Mouse (Mus musculus): Measurements from ENCODE around the gene Mylk2. TPM values are rescaled to one million over a fixed set of nuclear protein-coding genes. Genes with fewer than 3 reads are reported as not detected.
A peak's percentile ranks its signal among the peaks of the same experiment; 100 is the strongest.

Mylk2 gene
- polyA plus RNA-seq, 1 experiment from 2014 or later: not detected

DNA sequence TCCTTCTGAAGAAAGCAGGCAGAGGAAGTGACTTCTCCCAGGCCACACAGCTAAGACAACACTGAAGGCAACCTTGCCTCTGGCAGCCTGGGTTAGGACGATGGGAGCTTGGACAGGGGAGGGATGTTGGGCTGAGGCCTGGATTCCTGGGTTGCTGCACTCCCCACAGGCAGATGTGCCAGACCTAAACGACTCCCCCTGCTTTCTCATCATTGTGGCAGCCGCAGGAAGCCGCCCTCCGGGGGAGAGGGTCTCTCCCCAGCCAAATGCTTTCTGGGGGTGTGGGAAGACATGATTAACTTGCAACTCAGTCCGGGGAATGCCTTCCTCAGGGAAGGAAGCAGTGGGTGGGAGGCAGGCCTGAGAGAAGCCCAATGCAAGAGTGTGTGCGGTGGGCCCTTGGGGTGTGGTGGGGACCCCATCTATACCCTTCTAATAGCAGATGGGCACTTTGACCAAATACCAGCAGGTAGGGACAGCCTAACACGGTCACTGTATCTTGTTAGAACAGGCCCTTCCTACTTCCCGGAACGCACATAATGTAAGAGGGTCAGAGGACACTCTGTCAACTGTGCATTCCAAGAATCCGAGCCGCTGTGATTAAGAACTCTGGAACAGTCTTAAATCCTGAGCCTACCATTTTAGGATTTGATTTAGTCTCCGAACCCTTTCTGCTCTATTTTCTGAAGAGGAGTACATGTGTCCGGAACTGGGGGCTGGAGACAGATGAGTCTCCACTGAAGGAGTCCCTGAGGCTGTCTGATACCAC is 17.3 kb downstream of the Mylk2 start:
- Histone ChIP-seq H3K9ac (ENCODE audit: low read depth, low read length) (no peak overlapping the region), H3K4me3 (ENCODE audit: low read depth, low read length) (no peak overlapping the region)
- no peak for DNase-seq (ENCODE audit: low spot score)

DNA sequence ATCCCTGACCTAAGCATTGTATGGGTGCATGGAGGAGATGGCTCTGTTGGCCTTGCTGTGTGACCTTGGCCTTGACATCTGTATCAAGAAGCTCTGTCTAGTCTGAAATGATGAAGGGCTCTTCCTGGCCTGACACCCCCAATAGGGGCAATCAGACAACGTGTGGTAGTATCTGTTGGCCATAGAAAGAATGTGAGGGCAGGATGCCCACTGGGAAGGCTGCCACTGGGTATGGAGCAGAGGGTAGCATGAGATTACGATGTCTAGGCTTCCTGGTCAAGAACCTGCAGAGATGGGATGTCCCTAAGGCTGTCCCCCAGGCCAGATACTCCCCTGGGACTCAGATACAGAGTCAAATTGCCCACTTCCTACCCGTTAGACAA is 17.8 kb downstream of the Mylk2 start:
- no peaks in the 10 kb centered on the region for H3K27me3 ChIP-seq (replicated peaks; ENCODE audit: control insufficient read depth, insufficient read depth, low read length)
- no peaks in the 10 kb centered on the region for H3K9me3 ChIP-seq (ENCODE audit: control insufficient read depth, low read length)
- no peak overlapping the region for H3K4me3 ChIP-seq (ENCODE audit: low read depth, low read length)
- ATAC-seq (replicated peaks; ENCODE audit: low FRiP score) (no peak), DNase-seq (ENCODE audit: low spot score) (no peak)
- H3K27ac ChIP-seq (ENCODE audit: low read depth, low read length): no peak overlapping the region
- 56% methylated on average over 3 of the region's 3 CpGs for WGBS
- no peak overlapping the region for H3K4me2 ChIP-seq
- no peaks in the 10 kb centered on the region; the same call in 1 of the 2 replicates for H3K4me1 ChIP-seq (replicated peaks; ENCODE audit: control insufficient read depth, insufficient read depth, low read length)
- H3K36me3 ChIP-seq (ENCODE audit: control insufficient read depth, insufficient read depth, low read length): no peaks in the 10 kb centered on the region
- H3K9ac ChIP-seq (ENCODE audit: low read depth, low read length): no peak overlapping the region

More for the DNA sequence above, 17.3 kb downstream of the Mylk2 start:
- H3K4me1 ChIP-seq (replicated peaks; ENCODE audit: control insufficient read depth, insufficient read depth, low read length): no peaks in the 10 kb centered on the region; the same call in 1 of the 2 replicates
- no peaks in the 10 kb centered on the region for H3K9me3 ChIP-seq (ENCODE audit: control insufficient read depth, low read length)
- no peaks in the 10 kb centered on the region for H3K27me3 ChIP-seq (replicated peaks; ENCODE audit: control insufficient read depth, insufficient read depth, low read length)
- H3K36me3 ChIP-seq (ENCODE audit: control insufficient read depth, insufficient read depth, low read length): no peaks in the 10 kb centered on the region
- H3K27ac ChIP-seq (ENCODE audit: low read depth, low read length): peak overlapping the region; percentile 2; the same call in 1 of the 2 replicates
- no peak for ATAC-seq (replicated peaks; ENCODE audit: low FRiP score)
- WGBS: 49% methylated on average over 14 of the region's 14 CpGs
- no peak overlapping the region for H3K4me2 ChIP-seq

DNA sequence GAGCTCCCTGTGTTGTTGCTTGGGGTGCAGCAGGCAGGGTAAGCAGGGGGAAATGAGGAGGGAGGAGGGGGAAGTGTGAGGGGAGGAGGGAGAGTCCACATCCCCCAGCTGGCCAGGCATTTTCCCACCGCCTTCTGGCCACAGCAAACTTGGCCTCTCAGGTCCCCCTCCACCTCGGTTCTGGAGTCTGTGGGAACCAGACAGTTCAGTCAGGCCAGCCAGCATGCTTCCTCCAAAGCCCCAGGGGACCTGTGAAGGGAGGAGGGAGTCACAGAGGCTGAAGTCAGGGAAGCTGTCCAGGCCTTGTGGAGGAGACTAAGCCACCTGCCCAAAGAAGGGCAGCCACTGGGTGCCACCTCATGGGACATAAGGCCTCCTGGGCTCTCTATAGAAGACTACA is 19.1 kb downstream of the Mylk2 start:
- H3K27ac ChIP-seq (ENCODE audit: low read depth, low read length): no peak overlapping the region
- no peaks in the 10 kb centered on the region for H3K9me3 ChIP-seq (ENCODE audit: control insufficient read depth, low read length)
- H3K4me2 ChIP-seq: no peak overlapping the region
- no peak for DNase-seq (ENCODE audit: low spot score)
- H3K9ac ChIP-seq (ENCODE audit: low read depth, low read length): no peak overlapping the region
- 37% methylated on average over 2 of the region's 2 CpGs for WGBS
- no peaks in the 10 kb centered on the region for H3K36me3 ChIP-seq (ENCODE audit: control insufficient read depth, insufficient read depth, low read length)
- H3K4me3 ChIP-seq (ENCODE audit: low read depth, low read length): no peak overlapping the region
- no peak for ATAC-seq (replicated peaks; ENCODE audit: low FRiP score)
- no peaks in the 10 kb centered on the region; the same call in 1 of the 2 replicates for H3K4me1 ChIP-seq (replicated peaks; ENCODE audit: control insufficient read depth, insufficient read depth, low read length)
- H3K27me3 ChIP-seq (replicated peaks; ENCODE audit: control insufficient read depth, insufficient read depth, low read length): no peaks in the 10 kb centered on the region

DNA sequence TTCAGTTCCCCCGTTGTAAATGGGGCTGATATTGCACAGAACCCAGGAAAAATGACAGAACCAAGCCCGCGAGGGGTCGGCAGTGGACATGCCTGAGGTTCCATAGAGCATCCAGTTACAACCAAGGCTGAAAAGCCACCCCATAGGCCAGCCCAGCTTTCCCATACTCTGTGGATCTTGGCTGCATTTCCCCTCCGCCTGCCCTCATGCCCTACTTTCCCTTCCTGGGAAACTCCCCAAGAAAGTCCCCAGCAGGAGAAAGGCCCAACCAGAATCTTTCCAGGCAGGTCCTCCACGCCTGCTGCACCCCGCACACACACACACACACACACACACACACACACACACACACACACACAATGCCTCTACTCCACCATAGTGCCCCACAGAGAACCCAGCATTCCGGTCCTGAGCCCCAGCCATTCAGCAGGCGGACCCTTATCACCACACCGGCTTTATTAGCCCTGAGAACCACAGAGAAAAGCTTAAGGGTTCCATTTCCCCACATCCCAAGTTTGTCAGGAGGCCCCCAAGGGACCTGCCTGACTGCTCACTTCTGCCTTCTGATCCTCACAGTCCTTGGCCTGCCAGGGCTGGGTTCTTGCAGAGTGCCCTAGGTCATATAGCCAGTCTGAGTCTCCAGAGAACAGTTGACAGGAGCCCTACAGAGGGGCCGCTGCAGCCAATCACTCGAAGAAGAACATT is 20.5 kb downstream of the Mylk2 start:
- DNase-seq (ENCODE audit: low spot score) (no peak), ATAC-seq (replicated peaks; ENCODE audit: low FRiP score) (no peak)
- H3K9ac ChIP-seq (ENCODE audit: low read depth, low read length): no peak overlapping the region
- no peaks in the 10 kb centered on the region for H3K9me3 ChIP-seq (ENCODE audit: control insufficient read depth, low read length)
- H3K36me3 ChIP-seq (ENCODE audit: control insufficient read depth, insufficient read depth, low read length): no peaks in the 10 kb centered on the region
- WGBS: 72% methylated on average over 12 of the region's 12 CpGs
- H3K27ac ChIP-seq (ENCODE audit: low read depth, low read length): no peak overlapping the region
- no peak overlapping the region for H3K4me3 ChIP-seq (ENCODE audit: low read depth, low read length)
- 0 out of 2 replicates have a peak, but pooled peaks cover 9% of the 10 kb centered on the region for H3K27me3 ChIP-seq (replicated peaks; ENCODE audit: control insufficient read depth, insufficient read depth, low read length)
- H3K4me2 ChIP-seq: no peak overlapping the region
- no peaks in the 10 kb centered on the region; the same call in 1 of the 2 replicates for H3K4me1 ChIP-seq (replicated peaks; ENCODE audit: control insufficient read depth, insufficient read depth, low read length)

DNA sequence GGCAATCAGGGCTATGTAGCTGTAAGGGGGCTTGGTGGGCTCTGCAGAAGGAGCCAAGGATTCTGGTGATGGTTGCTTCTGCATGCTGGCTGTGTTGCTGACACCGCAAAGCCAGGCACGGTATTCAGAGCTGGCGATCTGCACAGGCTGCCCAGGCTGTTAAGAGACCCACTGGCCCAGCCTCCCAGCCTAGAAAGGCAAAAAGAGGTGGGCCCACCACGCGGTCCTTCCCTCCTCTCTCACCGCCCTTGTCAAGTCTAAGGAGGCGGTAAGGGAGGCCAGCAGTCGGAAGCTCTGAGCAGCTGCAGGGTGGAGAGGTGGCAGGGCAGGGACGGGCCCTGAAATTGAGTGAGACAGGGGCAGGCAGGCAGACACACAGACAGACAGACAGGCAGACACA is 21.9 kb downstream of the Mylk2 start, which contains the start of gene Foxs1:
Gene Foxs1, minus strand, starts transcription at position 161 of the 400 bp plus-strand sequence.
- H3K9ac ChIP-seq (ENCODE audit: low read depth, low read length): no peak within 1 kb of the TSS
- WGBS: 36% methylated on average over 9 of the region's 9 CpGs
- H3K36me3 ChIP-seq (ENCODE audit: control insufficient read depth, insufficient read depth, low read length): no peaks in the 10 kb centered on the region
- H3K4me1 ChIP-seq (replicated peaks; ENCODE audit: control insufficient read depth, insufficient read depth, low read length): no peaks in the 10 kb centered on the region; the same call in 1 of the 2 replicates
- H3K27ac ChIP-seq (ENCODE audit: low read depth, low read length): no peak within 1 kb of the TSS
- DNase-seq (ENCODE audit: low spot score) (no peak), ATAC-seq (replicated peaks; ENCODE audit: low FRiP score) (no peak)
- H3K9me3 ChIP-seq (ENCODE audit: control insufficient read depth, low read length): no peaks in the 10 kb centered on the region
- 0 out of 2 replicates have a peak, but pooled peaks cover 9% of the 10 kb centered on the region for H3K27me3 ChIP-seq (replicated peaks; ENCODE audit: control insufficient read depth, insufficient read depth, low read length)
- H3K4me2 ChIP-seq: no peak within 1 kb of the TSS
- H3K4me3 ChIP-seq (ENCODE audit: low read depth, low read length): no peak within 1 kb of the TSS

DNA sequence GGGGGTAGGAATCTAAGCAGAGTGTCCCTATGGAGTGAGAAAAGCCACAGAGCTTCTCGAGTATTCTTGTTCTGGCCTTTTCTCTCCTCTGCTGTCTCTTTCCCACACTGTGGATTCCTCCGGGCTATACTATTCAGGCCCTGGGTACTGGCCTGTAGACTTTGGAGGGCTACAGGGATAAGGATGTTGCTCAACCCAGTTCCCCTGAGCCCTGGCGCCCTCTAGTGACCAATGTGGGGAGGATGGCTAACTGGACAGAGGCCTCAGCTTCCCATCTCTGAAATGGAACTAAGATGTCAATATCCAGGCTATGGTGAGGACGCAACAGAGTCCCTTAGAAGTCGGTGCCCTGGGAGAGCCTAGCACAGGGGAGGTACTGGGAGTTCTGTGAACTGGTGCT is 22.5 kb downstream of the Mylk2 start:
- Histone ChIP-seq H3K36me3 (ENCODE audit: control insufficient read depth, insufficient read depth, low read length) (no peaks in the 10 kb centered on the region), H3K27ac (ENCODE audit: low read depth, low read length) (no peak overlapping the region), H3K27me3 (replicated peaks; ENCODE audit: control insufficient read depth, insufficient read depth, low read length) (0 out of 2 replicates have a peak, but pooled peaks cover 9% of the 10 kb centered on the region), H3K9ac (ENCODE audit: low read depth, low read length) (no peak overlapping the region), H3K4me2 (no peak overlapping the region), H3K9me3 (ENCODE audit: control insufficient read depth, low read length) (no peaks in the 10 kb centered on the region), H3K4me3 (ENCODE audit: low read depth, low read length) (no peak overlapping the region), H3K4me1 (replicated peaks; ENCODE audit: control insufficient read depth, insufficient read depth, low read length) (no peaks in the 10 kb centered on the region; the same call in 1 of the 2 replicates)
- no peak for DNase-seq (ENCODE audit: low spot score)
- no peak for ATAC-seq (replicated peaks; ENCODE audit: low FRiP score)
- 27% methylated on average over 5 of the region's 5 CpGs for WGBS

DNA sequence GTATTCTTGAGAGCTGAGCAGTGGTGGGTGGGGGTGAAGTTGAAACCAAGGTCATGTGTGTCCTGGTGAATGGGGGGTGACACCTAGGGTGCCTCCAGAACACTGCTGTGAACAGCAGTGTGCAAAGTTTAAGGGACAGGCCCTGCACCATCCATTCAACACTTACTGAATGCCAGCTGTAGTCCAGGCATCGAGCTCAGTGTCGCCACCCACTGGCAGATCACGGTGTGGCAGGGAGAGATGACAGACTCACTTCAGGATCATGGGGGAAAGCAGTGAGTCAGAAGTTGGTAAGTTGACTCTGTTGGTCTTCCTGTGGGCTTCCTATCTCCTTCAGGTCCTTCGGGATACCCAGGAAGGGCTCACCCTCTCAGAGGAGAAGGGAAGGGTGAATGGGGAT is 28.7 kb downstream of the Mylk2 start:
- Histone ChIP-seq H3K27me3 (replicated peaks; ENCODE audit: control insufficient read depth, insufficient read depth, low read length) (peaks cover 56% of the 10 kb centered on the region), H3K4me2 (no peak overlapping the region), H3K9me3 (ENCODE audit: control insufficient read depth, low read length) (no peaks in the 10 kb centered on the region), H3K36me3 (ENCODE audit: control insufficient read depth, insufficient read depth, low read length) (no peaks in the 10 kb centered on the region), H3K4me3 (ENCODE audit: low read depth, low read length) (no peak overlapping the region), H3K4me1 (replicated peaks; ENCODE audit: control insufficient read depth, insufficient read depth, low read length) (peaks cover 4% of the 10 kb centered on the region), H3K9ac (ENCODE audit: low read depth, low read length) (no peak overlapping the region), H3K27ac (ENCODE audit: low read depth, low read length) (no peak overlapping the region)
- ATAC-seq (replicated peaks; ENCODE audit: low FRiP score) (no peak), DNase-seq (ENCODE audit: low spot score) (no peak)
- 13% methylated on average over 4 of the region's 4 CpGs for WGBS

DNA sequence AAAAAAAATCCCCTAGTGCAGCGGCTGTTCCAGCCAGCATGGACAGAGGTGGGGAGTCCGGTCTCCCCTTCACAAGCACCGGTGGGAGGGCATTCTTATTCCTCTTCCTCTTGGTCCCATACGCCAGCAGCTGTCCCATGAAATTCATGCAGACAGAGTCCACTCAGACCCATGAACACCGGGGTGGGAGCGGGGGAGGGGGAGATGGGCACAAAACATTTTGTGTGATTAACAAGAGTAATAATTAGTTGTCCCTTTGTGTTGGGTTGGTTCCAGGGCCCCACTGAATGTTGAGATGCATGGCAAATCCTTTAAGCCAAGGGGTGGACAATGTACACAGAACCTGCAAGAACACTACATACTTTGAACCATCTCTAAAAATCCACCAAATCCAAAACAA is 30.0 kb downstream of the Mylk2 start:
- 78% methylated on average over 6 of the region's 6 CpGs for WGBS
- Histone ChIP-seq H3K9me3 (ENCODE audit: control insufficient read depth, low read length) (no peaks in the 10 kb centered on the region), H3K27ac (ENCODE audit: low read depth, low read length) (no peak overlapping the region), H3K27me3 (replicated peaks; ENCODE audit: control insufficient read depth, insufficient read depth, low read length) (peaks cover 58% of the 10 kb centered on the region), H3K4me1 (replicated peaks; ENCODE audit: control insufficient read depth, insufficient read depth, low read length) (peaks cover 4% of the 10 kb centered on the region), H3K4me3 (ENCODE audit: low read depth, low read length) (no peak overlapping the region), H3K4me2 (no peak overlapping the region), H3K36me3 (ENCODE audit: control insufficient read depth, insufficient read depth, low read length) (no peaks in the 10 kb centered on the region), H3K9ac (ENCODE audit: low read depth, low read length) (no peak overlapping the region)
- DNase-seq (ENCODE audit: low spot score) (no peak), ATAC-seq (replicated peaks; ENCODE audit: low FRiP score) (no peak)

All from liver, embryonic 11.5 days (tissue).